Mouse (Mus musculus): ENCODE data around the gene Ccdc151. TPM values are rescaled to one million over a fixed set of nuclear protein-coding genes. Genes with fewer than 3 reads are reported as not detected.
A peak's percentile ranks its signal among the peaks of the same experiment; 100 is the strongest.

Gene Ccdc151
- polyA plus RNA-seq, 1 experiment from 2014 or later = 3.8 TPM

DNA sequence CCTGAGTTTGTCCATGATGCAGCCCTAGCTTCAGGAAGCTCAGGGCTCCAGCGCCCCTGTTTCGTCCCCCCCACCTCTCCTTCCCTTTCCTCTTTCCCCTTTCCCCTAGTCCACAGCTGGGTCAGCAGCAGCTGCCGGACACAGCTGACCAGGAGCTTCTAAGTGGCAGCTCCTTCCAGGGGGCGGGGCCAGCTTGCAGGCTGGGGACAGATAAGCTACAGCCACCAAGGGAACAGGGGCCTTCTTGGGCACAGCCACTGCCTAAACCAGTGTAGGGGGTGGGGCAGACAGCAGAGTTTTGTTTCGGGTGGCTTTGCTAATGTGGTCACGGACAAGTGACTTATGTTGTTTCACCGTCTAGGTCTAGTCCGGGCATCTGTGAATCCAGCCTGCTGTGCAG is 39.0 kb downstream of the Ccdc151 start, which contains the start of gene Epor:
Gene Epor, minus strand, starts transcription at position 90 of the 400 bp plus-strand sequence.
- peaks cover 59% of the 10 kb centered on the region for H3K27me3 ChIP-seq
- H3K9ac ChIP-seq (replicated peaks) = peak within 1 kb of the TSS; percentile 43
- no peaks in the 10 kb centered on the region for H3K9me3 ChIP-seq
- H3K4me1 ChIP-seq = peaks cover 28% of the 10 kb centered on the region
- H3K27ac ChIP-seq (replicated peaks) = no peak within 1 kb of the TSS
- H3K4me3 ChIP-seq = peak within 1 kb of the TSS; percentile 39
- no peaks in the 10 kb centered on the region for H3K36me3 ChIP-seq
- H3K4me2 ChIP-seq (replicated peaks) = peak within 1 kb of the TSS; percentile 63
- 17% methylated on average over 8 of the region's 8 CpGs for WGBS
- peak; percentile 59; the same call in 1 of the 2 replicates for ATAC-seq (ENCODE audit: low FRiP score, low read depth)

DNA sequence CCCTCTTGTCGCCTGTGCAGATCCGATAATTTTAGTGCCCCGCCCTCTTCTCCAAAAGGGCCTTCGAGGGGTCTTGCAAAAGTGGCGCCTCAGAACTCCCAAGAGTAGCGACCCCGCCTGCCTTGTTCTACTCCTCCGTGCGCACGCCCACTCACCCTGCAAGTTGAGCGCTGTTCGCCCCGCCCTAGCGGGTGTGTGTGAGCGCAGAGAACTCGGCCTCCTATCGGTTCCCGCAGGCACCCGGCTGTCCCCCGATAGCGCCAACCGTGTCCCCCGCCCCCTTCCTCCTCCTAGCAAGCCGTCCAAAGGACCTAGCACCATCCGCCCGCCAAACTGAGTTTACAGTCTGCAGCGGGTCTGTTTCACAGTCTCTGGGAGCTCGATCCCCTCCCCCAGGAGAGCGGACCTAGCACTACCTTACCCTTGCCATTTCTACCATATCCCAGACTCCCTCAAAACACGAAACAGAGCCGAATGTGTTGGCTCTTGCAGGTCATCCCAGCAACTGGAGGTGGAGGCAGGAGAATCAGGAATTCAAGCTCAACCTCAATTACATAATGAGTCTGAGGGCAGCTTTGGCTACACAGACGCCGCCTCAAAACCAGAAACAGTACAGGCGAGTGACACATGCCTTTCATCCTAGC is 39.9 kb downstream of the Ccdc151 start:
- Histone ChIP-seq H3K27ac (replicated peaks) (no peak overlapping the region), H3K4me2 (replicated peaks) (peak overlapping the region; percentile 63), H3K9ac (replicated peaks) (peak overlapping the region; percentile 43), H3K27me3 (peaks cover 59% of the 10 kb centered on the region), H3K4me3 (peak overlapping the region; percentile 39), H3K36me3 (no peaks in the 10 kb centered on the region), H3K9me3 (no peaks in the 10 kb centered on the region), H3K4me1 (peaks cover 28% of the 10 kb centered on the region)
- 3% methylated on average over 34 of the region's 34 CpGs for WGBS
- peak; percentile 45; the same call in 1 of the 2 replicates for ATAC-seq (ENCODE audit: low FRiP score, low read depth)

DNA sequence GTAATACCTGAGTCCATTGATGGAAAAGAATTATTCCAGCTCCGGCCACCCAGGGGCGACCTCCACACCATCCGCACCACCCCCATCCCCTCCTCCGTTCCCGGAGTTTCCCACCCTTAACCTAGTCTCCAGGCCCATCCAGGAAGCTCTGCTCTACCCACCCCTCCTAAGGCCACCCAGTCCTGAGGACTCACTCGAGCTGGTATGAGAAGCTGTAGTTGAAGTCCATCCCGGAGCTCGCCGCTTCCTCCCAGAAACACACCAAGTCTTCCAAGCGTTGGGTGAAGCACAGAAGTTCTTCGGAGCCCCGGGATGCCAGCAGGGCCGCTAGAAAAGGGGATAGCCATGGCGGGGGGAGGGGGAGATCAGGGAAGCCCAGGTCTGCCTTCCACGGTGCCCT is 40.4 kb downstream of the Ccdc151 start:
- under 1% methylated on average over 15 of the region's 15 CpGs for WGBS
- H3K9ac ChIP-seq (replicated peaks) = peak overlapping the region; percentile 43
- H3K27me3 ChIP-seq = peaks cover 59% of the 10 kb centered on the region
- peaks cover 28% of the 10 kb centered on the region for H3K4me1 ChIP-seq
- peak; percentile 51; the same call in 1 of the 2 replicates for ATAC-seq (ENCODE audit: low FRiP score, low read depth)
- H3K27ac ChIP-seq (replicated peaks) = no peak overlapping the region
- no peaks in the 10 kb centered on the region for H3K9me3 ChIP-seq
- no peaks in the 10 kb centered on the region for H3K36me3 ChIP-seq
- peak overlapping the region; percentile 39 for H3K4me3 ChIP-seq
- peak overlapping the region; percentile 63 for H3K4me2 ChIP-seq (replicated peaks)

DNA sequence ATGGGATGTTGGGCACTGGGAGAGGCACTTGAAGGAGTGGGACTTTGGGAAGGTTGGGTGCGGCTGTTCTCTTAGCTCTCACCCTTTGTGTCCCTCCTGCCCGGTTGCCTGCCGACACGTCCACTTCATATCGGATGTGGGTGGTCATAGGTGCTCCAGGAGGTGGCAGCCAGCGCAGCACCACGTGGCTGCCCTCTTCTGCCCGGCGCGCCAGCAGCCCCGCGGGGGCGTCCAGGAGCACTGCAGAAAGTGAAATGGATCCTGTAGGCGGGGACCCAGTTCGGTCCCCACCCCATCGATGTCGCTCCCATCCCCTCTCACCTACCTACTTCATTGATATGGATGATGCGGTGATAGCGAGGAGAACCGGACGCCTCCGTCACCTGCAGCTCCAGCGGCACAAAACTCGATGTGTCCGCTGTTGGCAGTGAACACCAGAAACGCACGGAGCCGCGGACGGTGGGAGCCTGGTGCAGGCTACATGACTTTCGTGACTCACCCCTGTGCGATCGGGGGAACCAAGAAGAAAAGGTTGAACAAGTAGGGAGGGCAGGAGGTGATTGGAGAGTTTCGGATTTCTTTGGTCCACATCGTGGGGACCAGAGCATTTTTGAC is 41.0 kb downstream of the Ccdc151 start:
- Histone ChIP-seq H3K4me1 (peaks cover 31% of the 10 kb centered on the region), H3K9me3 (no peaks in the 10 kb centered on the region), H3K4me3 (peak overlapping the region; percentile 39), H3K4me2 (replicated peaks) (peak overlapping the region; percentile 63), H3K27me3 (peaks cover 59% of the 10 kb centered on the region), H3K36me3 (no peaks in the 10 kb centered on the region), H3K27ac (replicated peaks) (no peak overlapping the region), H3K9ac (replicated peaks) (no peak overlapping the region; the same call in 1 of the 2 replicates)
- 1% methylated on average over 35 of the region's 35 CpGs for WGBS
- no peak for ATAC-seq (ENCODE audit: low FRiP score, low read depth)

DNA sequence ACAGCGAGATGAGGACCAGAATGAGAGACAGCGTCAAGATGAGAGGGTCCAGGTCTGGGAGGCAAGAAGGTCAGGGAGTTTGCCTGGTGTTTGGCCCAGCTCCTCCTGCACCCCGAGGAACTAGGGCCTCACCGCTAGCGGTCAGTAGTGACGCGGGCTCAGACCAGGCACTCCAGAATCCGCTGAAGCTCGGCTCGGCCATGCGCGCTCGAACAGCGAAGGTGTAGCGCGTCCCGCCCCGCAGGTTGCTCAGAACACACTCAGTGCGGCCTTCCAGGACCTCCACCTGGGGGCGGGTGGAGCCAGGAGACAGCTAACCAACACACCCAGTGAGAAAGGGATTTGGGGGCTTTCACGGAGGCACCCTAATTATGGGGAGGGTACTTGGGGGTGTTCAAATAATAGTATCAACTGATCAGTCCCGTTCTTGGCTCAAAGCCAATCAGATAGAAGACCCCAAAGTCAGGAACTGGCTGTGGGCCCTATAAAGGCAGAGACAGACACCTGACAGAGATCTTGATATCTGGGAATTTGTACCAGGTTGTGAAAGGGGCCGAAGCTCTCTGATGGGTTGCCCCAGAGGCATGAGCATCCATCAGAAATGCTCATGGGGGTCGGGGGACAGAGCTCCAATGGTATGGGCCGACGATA is 41.8 kb downstream of the Ccdc151 start:
- Histone ChIP-seq H3K9ac (replicated peaks) (0 out of 2 replicates have a peak overlapping the region, but pooled peaks have one; percentile 6), H3K4me3 (peak overlapping the region; percentile 39; the same call in 1 of the 2 replicates), H3K4me1 (peaks cover 34% of the 10 kb centered on the region), H3K9me3 (no peaks in the 10 kb centered on the region), H3K4me2 (replicated peaks) (no peak overlapping the region), H3K27ac (replicated peaks) (no peak overlapping the region), H3K27me3 (peaks cover 55% of the 10 kb centered on the region), H3K36me3 (no peaks in the 10 kb centered on the region)
- ATAC-seq (ENCODE audit: low FRiP score, low read depth) = no peak
- 8% methylated on average over 26 of the region's 26 CpGs for WGBS

DNA sequence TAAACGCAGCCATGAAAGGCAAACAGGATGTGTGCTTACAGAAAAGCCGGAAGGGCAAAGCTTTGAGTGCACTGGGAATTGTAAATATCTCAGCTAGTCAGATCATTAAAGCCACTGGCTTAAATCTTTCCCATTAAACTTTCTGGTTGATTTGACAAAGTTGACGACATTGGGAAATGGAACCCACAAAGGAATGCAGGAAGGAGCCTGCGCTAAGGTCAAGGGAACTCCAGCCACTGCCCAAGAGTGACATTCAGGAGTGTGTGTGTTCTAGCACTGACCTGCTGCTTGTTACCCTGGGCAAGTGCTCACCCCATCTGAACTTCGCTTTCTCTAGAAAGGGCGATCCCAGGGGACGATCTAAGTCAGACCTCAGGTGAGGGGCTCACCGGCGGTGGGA is 42.3 kb downstream of the Ccdc151 start:
- Histone ChIP-seq H3K9ac (replicated peaks) (no peak overlapping the region), H3K4me3 (no peak overlapping the region), H3K27ac (replicated peaks) (no peak overlapping the region), H3K27me3 (peaks cover 55% of the 10 kb centered on the region), H3K9me3 (no peaks in the 10 kb centered on the region), H3K4me1 (peaks cover 34% of the 10 kb centered on the region), H3K4me2 (replicated peaks) (no peak overlapping the region), H3K36me3 (no peaks in the 10 kb centered on the region)
- 51% methylated on average over 9 of the region's 9 CpGs for WGBS
- ATAC-seq (ENCODE audit: low FRiP score, low read depth) = no peak

DNA sequence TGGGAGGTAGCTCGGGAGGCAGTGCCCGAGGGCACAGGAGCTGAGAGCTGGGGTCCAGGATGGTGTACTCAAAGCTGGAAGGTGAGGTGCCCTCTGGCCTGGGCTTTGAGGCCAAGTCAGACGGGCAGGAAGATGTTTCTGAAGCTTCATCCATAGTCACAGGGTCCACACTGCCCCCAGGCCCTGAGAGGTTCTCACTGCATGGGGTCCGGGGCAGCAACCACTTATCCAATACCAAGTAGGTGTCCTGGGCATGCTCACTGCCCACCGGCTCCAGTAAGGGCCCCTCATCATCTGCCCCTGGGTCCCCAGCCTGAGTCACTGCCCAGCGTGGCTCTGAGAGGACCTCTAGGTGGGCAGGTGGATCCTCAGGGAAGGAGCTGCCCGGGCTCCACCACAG is 43.2 kb downstream of the Ccdc151 start:
- ATAC-seq (ENCODE audit: low FRiP score, low read depth) = no peak
- no peaks in the 10 kb centered on the region for H3K9me3 ChIP-seq
- WGBS = 96% methylated on average over 7 of the region's 7 CpGs
- H3K36me3 ChIP-seq = no peaks in the 10 kb centered on the region
- no peak overlapping the region for H3K4me2 ChIP-seq (replicated peaks)
- peaks cover 55% of the 10 kb centered on the region for H3K27me3 ChIP-seq
- H3K27ac ChIP-seq (replicated peaks) = no peak overlapping the region
- peaks cover 38% of the 10 kb centered on the region for H3K4me1 ChIP-seq
- no peak overlapping the region for H3K9ac ChIP-seq (replicated peaks)
- H3K4me3 ChIP-seq = no peak overlapping the region

DNA sequence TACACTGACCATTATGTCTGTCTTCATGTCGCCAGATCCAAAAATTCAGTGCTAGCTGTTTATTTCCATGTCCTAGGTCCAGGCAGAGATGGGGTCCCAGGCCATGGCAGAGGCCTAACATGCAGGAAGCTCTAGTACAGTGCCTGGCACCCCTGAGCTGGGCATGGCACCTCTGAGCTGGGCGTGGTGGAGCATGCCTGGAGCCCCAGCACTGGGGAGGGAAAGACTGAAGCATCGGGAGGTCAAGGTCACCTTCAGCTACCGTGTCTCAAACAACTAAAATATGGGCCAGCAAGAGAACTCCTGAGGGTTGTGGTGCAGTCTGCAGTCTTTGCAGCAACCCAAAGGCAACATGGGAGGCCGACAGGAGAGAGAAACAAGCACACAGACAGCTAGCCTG is 44.1 kb downstream of the Ccdc151 start:
- Histone ChIP-seq H3K4me2 (replicated peaks) (no peak overlapping the region), H3K9me3 (no peaks in the 10 kb centered on the region), H3K4me3 (no peak overlapping the region), H3K9ac (replicated peaks) (no peak overlapping the region), H3K36me3 (no peaks in the 10 kb centered on the region), H3K4me1 (peaks cover 43% of the 10 kb centered on the region), H3K27me3 (peaks cover 46% of the 10 kb centered on the region), H3K27ac (replicated peaks) (no peak overlapping the region)
- ATAC-seq (ENCODE audit: low FRiP score, low read depth) = no peak
- 91% methylated on average over 5 of the region's 5 CpGs for WGBS

DNA sequence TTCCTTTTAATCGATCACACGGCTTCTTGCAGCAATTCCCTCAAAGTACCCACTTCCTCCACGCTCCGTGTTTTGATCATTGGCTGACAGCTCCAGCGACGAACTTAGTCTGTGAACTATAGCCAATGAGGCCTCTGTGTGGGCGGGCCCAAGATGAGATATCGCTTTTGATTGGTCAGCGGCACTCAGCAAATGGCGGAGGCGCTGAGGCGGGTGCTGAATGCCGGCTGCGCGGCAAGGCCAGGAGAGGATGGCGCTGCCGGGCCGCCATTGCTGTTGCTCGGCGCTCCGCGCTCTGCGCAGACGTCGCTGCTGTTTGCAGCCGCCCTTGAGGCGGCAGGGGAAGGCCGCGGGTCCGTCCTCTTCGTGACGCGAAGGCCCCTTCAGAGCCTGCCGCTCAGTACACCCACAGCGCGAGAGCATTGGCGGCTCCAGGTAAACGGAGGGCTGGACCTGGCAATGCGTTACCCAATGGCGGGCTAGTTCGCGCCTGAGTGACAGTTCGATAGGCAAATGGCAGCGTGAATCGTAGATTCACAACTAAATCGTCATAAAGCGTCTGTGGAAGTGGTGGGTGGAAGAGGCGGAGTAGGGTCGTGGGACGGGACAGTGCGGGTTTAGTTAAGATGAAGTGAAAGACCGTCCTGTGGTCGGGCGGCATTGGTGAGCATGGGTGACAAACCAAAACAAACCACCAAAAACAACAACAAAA is 46.7 kb downstream of the Ccdc151 start, which contains the start of gene Swsap1:
Gene Swsap1, plus strand, starts transcription at position 186 of the 712 bp plus-strand sequence.
- H3K9me3 ChIP-seq = no peaks in the 10 kb centered on the region
- peak within 1 kb of the TSS; percentile 81 for H3K9ac ChIP-seq (replicated peaks)
- H3K27me3 ChIP-seq = peaks cover 19% of the 10 kb centered on the region
- H3K4me2 ChIP-seq (replicated peaks) = peak within 1 kb of the TSS; percentile 65
- peaks cover 24% of the 10 kb centered on the region for H3K4me1 ChIP-seq
- peak within 1 kb of the TSS; percentile 93 for H3K27ac ChIP-seq (replicated peaks)
- WGBS = under 1% methylated on average over 50 of the region's 54 CpGs
- H3K4me3 ChIP-seq = peak within 1 kb of the TSS; percentile 74
- no peaks in the 10 kb centered on the region for H3K36me3 ChIP-seq
- peak; percentile 99 for ATAC-seq (ENCODE audit: low FRiP score, low read depth)

DNA sequence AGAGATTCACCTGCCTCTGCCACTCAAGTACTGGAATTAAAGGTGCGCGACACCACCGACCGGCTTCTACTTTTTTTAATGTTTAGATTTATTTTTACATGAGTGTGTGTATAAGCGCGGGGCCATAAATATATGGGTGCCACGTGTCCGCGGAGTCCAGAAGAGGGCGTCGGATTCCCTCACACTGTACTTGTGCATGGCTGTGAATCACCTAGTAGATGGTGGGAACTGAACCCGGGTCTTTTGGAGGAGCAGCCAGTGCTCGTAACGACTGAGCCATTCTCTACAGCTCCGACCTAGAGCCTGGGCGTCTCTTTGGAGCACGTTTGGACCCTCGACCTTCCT is 47.2 kb downstream of the Ccdc151 start:
- Histone ChIP-seq H3K27me3 (peaks cover 14% of the 10 kb centered on the region), H3K4me3 (peak overlapping the region; percentile 74), H3K27ac (replicated peaks) (peak overlapping the region; percentile 76), H3K9ac (replicated peaks) (peak overlapping the region; percentile 25; the same call in 1 of the 2 replicates), H3K4me2 (replicated peaks) (peak overlapping the region; percentile 65), H3K36me3 (no peaks in the 10 kb centered on the region), H3K4me1 (peaks cover 21% of the 10 kb centered on the region), H3K9me3 (no peaks in the 10 kb centered on the region)
- WGBS = 2% methylated on average over 18 of the region's 18 CpGs
- peak; percentile 42 for ATAC-seq (ENCODE audit: low FRiP score, low read depth)

DNA sequence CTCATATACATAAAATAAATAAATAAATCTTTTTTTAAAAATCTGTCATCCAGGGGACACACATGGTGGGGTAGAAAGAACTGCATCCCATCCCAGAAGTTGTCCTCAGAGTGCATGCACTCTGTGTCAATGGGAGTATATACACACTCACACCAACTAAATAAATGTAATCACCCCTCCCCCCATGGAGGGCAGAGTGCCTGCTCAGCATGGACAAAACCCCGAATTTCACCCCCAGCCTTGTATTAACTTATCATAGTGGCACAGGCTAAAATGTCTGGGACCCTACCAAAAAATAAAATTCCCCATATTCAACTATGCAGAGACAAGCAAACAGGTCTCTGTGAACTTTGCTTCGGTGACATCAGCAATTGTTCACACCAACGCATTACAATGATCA is 47.8 kb downstream of the Ccdc151 start:
- H3K4me2 ChIP-seq (replicated peaks) = peak overlapping the region; percentile 65
- no peak for ATAC-seq (ENCODE audit: low FRiP score, low read depth)
- H3K4me1 ChIP-seq = peaks cover 21% of the 10 kb centered on the region
- H3K9me3 ChIP-seq = no peaks in the 10 kb centered on the region
- H3K36me3 ChIP-seq = no peaks in the 10 kb centered on the region
- H3K9ac ChIP-seq (replicated peaks) = no peak overlapping the region
- no peak overlapping the region for H3K27ac ChIP-seq (replicated peaks)
- peaks cover 11% of the 10 kb centered on the region for H3K27me3 ChIP-seq
- WGBS = 78% methylated on average over 3 of the region's 3 CpGs
- no peak overlapping the region for H3K4me3 ChIP-seq
